Mouse (Mus musculus): ENCODE data around the gene Pop5. TPM values are rescaled to one million over a fixed set of nuclear protein-coding genes. Genes with fewer than 3 reads are reported as not detected.

The Pop5 gene
- total and polyA plus RNA-seq, 3 experiments, result 32.2 to 38.1 (median 36.2) TPM

DNA sequence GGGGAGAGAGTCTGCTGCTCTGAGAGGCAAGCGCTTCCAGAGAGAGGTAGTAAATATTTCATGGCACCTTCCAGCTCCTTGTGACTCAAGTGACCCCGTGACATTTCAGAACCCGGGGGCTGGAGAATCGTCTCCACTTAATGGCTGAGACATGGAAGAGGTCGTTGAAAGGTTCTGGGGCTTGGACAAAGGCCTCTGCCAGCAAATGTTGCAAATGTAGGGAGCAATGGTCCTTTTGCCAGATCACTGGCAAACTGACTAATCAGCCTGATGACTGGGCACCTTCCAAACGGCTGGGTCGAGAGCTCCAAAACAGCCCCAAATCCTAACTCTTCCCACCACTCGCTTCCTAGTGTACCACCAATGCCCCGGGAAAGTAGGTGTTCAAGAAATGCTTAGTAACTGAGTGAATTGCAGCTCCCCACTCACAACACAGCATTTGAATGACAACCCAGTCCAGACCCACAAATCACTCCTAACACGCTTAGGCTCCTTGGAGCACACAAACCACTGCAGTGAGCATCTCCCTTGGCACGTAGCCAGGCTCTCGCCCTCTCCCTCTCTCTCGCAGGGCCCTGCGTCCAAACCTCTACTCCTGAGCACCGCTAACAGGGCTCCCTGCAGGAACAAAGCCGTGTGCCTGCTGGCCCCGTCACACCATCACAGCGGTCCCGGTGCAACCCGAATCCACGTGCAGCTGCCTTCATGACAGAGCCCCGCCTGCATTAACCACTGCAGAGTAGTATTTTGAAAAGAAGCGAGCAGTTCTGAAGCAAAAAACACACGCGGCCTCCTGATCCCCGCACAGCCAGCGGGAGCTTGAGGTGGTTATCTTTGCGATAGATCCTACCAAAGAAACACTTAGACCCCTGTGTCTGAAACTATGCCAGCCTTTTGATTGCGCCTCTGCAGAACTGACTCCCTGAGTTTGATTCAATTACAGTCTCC lies 43.5 kb upstream of the Pop5 start:
- H3K27ac ChIP-seq, result no peak overlapping the region
- H3K79me2 ChIP-seq (replicated peaks; ENCODE audit: control insufficient read depth, insufficient read depth, low read length), result no peaks in the 10 kb centered on the region
- no peaks in the 10 kb centered on the region for H3K36me3 ChIP-seq (ENCODE audit: control insufficient read depth, insufficient read depth, low read length)
- no peak overlapping the region for H3K4me3 ChIP-seq
- H3K9ac ChIP-seq (ENCODE audit: low read depth, low read length), result no peak overlapping the region
- intact Hi-C loops (cut with DNase I), result no loop called here
- 33% methylated on average over 29 of the region's 29 CpGs for WGBS
- TF ChIP-seq POLR2A (IDR thresholded peaks at IDR 0.05; ENCODE audit: insufficient read depth, low read depth, low read length) (no peak), CTCF (IDR thresholded peaks at IDR 0.05) (no peak), EP300 (IDR thresholded peaks at IDR 0.05; ENCODE audit: insufficient read depth, low read depth, low read length) (no peak)
- DNase-seq, result no peak
- no peaks in the 10 kb centered on the region for H3K27me3 ChIP-seq (ENCODE audit: control insufficient read depth, insufficient read depth, low read length)
- H3K4me1 ChIP-seq (ENCODE audit: control insufficient read depth, insufficient read depth, low read length), result peaks cover 3% of the 10 kb centered on the region; the same call in 1 of the 2 replicates

DNA sequence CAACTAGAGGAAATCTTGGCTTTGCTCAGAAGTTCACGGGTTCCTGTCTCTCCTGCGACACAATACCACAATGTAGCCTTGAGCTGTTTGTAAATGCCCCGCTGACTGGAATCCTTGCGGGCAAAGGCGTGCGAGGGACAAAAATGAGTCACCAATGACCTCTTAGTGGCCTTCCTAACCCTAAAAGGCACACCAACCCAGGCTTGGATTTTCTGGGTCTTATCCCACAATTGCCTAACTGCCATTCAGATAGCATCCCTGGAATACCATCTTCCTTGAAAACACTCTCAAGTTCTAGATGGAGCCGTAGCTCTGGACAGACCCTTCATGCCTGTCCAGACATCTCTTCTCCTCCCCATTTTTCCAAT lies 42.8 kb upstream of the Pop5 start:
- no peaks in the 10 kb centered on the region for H3K79me2 ChIP-seq (replicated peaks; ENCODE audit: control insufficient read depth, insufficient read depth, low read length)
- TF ChIP-seq CTCF (IDR thresholded peaks at IDR 0.05) (no peak), POLR2A (IDR thresholded peaks at IDR 0.05; ENCODE audit: insufficient read depth, low read depth, low read length) (no peak), EP300 (IDR thresholded peaks at IDR 0.05; ENCODE audit: insufficient read depth, low read depth, low read length) (no peak)
- no peak overlapping the region for H3K27ac ChIP-seq
- no peaks in the 10 kb centered on the region for H3K27me3 ChIP-seq (ENCODE audit: control insufficient read depth, insufficient read depth, low read length)
- no peaks in the 10 kb centered on the region for H3K36me3 ChIP-seq (ENCODE audit: control insufficient read depth, insufficient read depth, low read length)
- H3K4me3 ChIP-seq, result no peak overlapping the region
- DNase-seq, result no peak
- peaks cover 3% of the 10 kb centered on the region; the same call in 1 of the 2 replicates for H3K4me1 ChIP-seq (ENCODE audit: control insufficient read depth, insufficient read depth, low read length)
- WGBS, result 23% methylated on average over 7 of the region's 7 CpGs
- no peak overlapping the region for H3K9ac ChIP-seq (ENCODE audit: low read depth, low read length)
- intact Hi-C loops (cut with DNase I), result no loop called here

DNA sequence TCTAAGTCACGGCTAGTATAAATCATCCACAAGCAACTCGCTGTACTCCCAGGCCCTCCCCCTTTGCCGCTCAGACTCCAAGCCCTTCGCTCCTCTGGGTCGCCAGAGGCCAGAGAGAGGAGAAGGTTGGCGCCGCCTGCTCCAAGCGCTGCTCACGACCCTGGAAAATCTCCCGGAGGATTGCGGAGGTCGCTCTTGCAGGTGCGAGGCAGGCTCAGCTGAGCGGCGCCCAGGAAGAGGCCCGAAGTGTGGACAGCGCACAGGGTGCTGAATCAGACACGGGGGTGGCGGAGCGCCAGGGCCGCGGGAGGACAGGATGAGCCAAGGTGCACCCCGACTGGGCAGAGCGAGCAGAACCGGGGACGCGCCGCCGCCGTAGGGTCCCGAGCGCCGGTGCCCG lies 42.4 kb upstream of the Pop5 start:
- Histone ChIP-seq H3K4me3 (peak overlapping the region; percentile 54), H3K4me1 (ENCODE audit: control insufficient read depth, insufficient read depth, low read length) (peaks cover 3% of the 10 kb centered on the region; the same call in 1 of the 2 replicates), H3K27me3 (ENCODE audit: control insufficient read depth, insufficient read depth, low read length) (no peaks in the 10 kb centered on the region), H3K9ac (ENCODE audit: low read depth, low read length) (peak overlapping the region; percentile 62), H3K27ac (no peak overlapping the region), H3K36me3 (ENCODE audit: control insufficient read depth, insufficient read depth, low read length) (no peaks in the 10 kb centered on the region), H3K79me2 (replicated peaks; ENCODE audit: control insufficient read depth, insufficient read depth, low read length) (no peaks in the 10 kb centered on the region)
- intact Hi-C loops (cut with DNase I), result no loop called here
- WGBS, result under 1% methylated on average over 34 of the region's 34 CpGs
- peak; percentile 70 to 78 for DNase-seq
- TF ChIP-seq CTCF (IDR thresholded peaks at IDR 0.05), result no peak
- TF ChIP-seq POLR2A (IDR thresholded peaks at IDR 0.05; ENCODE audit: insufficient read depth, low read depth, low read length), result no peak
- no peak for TF ChIP-seq EP300 (IDR thresholded peaks at IDR 0.05; ENCODE audit: insufficient read depth, low read depth, low read length)

DNA sequence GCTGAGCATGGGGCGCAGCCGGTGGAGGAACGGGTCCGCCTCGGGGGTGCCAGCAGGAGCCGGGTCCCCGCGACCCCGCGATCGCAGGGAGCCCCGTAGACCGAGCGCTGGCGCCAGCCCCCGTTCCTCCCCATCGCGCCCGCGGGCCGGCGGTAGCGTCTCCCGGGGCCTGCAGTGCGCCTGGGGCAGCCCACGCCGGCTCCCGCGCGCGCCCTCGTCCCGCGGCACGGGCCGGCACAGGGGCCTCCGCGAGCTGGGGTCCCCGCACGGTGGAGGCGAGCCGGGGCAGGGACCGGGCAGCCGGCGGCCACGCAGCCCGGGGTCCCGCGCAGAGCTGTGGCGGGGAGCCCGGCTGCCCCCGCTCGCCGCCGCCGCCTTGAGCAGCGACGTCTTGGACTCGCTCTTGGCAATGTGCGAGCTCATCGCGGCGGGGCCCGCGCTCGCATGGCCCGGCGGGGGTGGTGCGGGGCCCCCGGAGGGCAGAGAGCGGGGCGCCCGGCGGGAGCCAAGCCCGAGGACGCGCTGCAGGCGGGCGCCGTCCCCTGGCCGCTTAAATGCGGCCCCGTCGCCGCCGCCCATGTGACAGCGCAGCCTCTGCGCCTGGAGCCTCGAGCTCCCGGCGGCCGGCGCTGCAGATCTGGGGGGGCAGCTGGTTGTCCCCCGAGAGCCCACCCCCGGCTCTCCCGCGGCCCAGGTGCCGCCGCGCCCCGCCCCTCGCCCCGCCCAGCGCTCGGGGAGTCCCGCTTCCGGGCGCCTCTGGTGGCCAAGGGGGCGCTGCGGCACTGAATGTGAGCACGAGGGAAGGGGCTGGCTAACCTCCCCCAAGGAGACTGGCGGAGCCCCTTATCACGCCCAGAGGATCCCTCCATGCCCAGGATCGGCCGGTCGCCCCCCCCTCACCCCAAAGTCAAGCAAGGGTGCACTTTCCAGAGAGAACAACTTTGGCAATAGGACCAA lies 41.7 kb upstream of the Pop5 start, which contains the start of gene Cabp1:
Gene Cabp1 (minus strand): TSS at position 713 of the 957 bp plus-strand sequence.
- WGBS, result under 1% methylated on average over 110 of the region's 116 CpGs
- no peaks in the 10 kb centered on the region for H3K36me3 ChIP-seq (ENCODE audit: control insufficient read depth, insufficient read depth, low read length)
- peaks cover 3% of the 10 kb centered on the region; the same call in 1 of the 2 replicates for H3K4me1 ChIP-seq (ENCODE audit: control insufficient read depth, insufficient read depth, low read length)
- TF ChIP-seq CTCF (IDR thresholded peaks at IDR 0.05) (peak; percentile 61), POLR2A (IDR thresholded peaks at IDR 0.05; ENCODE audit: insufficient read depth, low read depth, low read length) (no peak)
- intact Hi-C loops (cut with DNase I), result no loop called here
- H3K4me3 ChIP-seq, result peak within 1 kb of the TSS; percentile 54
- peak; percentile 57 to 75 for DNase-seq
- peak within 1 kb of the TSS; percentile 62 for H3K9ac ChIP-seq (ENCODE audit: low read depth, low read length)
- H3K27me3 ChIP-seq (ENCODE audit: control insufficient read depth, insufficient read depth, low read length), result no peaks in the 10 kb centered on the region
- H3K27ac ChIP-seq, result no peak within 1 kb of the TSS
- no peaks in the 10 kb centered on the region for H3K79me2 ChIP-seq (replicated peaks; ENCODE audit: control insufficient read depth, insufficient read depth, low read length)

DNA sequence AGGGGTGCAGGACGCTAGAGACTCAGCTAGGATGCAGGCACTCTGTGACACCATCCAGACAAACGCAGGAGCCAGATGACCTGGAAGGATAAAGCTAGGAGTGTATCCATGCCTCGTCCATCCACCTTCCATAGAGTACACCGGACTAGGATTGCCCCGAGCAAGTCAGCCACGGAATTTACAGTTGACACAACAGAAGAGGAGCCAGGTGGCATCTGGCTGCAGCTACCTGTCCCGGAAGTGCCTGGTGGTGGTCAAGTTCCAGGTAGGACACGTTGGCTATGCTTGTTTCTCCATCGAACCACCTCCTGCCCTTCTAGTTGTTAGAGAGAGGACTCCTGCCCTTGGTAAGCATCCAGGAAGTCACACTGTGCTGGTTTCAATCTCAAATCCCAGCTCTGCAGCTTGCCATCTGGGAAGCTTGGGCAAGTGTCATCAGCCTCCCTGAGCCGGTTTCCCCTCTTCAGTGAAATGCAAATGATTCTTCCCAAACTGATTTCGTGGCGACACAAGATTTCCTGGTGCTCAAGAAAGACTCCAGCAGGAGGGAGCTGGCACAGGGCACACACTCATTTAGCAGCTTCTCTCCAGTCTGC lies 40.9 kb upstream of the Pop5 start:
- Histone ChIP-seq H3K27ac (no peak overlapping the region), H3K27me3 (ENCODE audit: control insufficient read depth, insufficient read depth, low read length) (no peaks in the 10 kb centered on the region), H3K79me2 (replicated peaks; ENCODE audit: control insufficient read depth, insufficient read depth, low read length) (no peaks in the 10 kb centered on the region), H3K4me3 (no peak overlapping the region), H3K36me3 (ENCODE audit: control insufficient read depth, insufficient read depth, low read length) (no peaks in the 10 kb centered on the region), H3K4me1 (ENCODE audit: control insufficient read depth, insufficient read depth, low read length) (peaks cover 3% of the 10 kb centered on the region; the same call in 1 of the 2 replicates), H3K9ac (ENCODE audit: low read depth, low read length) (no peak overlapping the region)
- DNase-seq, result no peak
- intact Hi-C loops (cut with DNase I), result no loop called here
- TF ChIP-seq CTCF (IDR thresholded peaks at IDR 0.05), result no peak
- TF ChIP-seq POLR2A (IDR thresholded peaks at IDR 0.05; ENCODE audit: insufficient read depth, low read depth, low read length), result no peak
- no peak for TF ChIP-seq EP300 (IDR thresholded peaks at IDR 0.05; ENCODE audit: insufficient read depth, low read depth, low read length)
- 16% methylated on average over 12 of the region's 12 CpGs for WGBS
